Mouse (Mus musculus): ENCODE measurements around the gene Cdkn2c.
A peak's percentile ranks its signal among the peaks of the same experiment; 100 is the strongest.
"Not testable (repeated sequence)": the region's sequence is repeated elsewhere in the genome, so short reads cannot be mapped to it uniquely, and the experiment has no call there.

Gene Cdkn2c

DNA sequence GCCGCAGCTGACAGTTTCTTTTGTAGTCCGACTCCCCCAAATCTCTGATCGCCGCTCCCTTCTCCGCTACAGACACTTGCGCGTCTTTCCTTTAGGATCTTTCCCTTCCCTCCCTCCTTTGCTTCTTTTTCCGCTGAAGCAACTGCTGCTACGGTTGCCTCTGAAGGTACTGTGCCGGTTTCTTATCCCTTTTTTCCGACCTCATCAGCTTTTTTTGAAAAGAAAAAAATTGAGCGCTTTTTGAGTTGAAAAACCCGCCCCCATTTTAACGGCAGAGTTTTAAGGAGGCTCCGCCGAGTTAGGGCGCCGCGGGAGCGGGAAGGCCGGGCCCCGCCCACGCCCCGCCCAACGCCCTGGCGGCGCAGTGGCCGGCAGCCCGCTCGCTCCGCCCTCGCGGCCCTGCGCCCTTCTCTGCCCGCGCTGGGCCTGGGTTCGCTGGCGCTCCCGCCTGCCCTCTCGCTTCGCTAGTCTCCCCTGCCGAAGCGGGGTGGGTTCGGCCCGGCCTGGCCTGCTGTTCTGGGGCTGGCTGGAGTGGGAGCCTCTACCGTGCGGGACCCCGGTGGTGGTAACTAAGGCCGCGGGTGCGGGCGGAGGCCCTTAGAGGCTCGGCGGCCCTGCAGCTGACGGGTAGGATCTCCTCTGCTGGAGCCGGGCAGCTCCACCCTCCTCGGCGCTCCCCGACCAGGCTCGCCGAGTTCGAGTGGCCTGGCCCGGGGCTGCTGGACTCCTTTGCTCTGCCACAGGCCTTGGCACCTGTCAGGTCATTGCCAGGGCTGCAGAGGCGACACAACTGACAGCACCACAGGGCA, at the start of gene Cdkn2c:
TSS of gene Cdkn2c (minus strand) at position 729 of the 809 bp plus-strand sequence.
- DNase-seq (ENCODE audit: low spot score in 2 of 2), result peak; percentile 69 to 75

DNA sequence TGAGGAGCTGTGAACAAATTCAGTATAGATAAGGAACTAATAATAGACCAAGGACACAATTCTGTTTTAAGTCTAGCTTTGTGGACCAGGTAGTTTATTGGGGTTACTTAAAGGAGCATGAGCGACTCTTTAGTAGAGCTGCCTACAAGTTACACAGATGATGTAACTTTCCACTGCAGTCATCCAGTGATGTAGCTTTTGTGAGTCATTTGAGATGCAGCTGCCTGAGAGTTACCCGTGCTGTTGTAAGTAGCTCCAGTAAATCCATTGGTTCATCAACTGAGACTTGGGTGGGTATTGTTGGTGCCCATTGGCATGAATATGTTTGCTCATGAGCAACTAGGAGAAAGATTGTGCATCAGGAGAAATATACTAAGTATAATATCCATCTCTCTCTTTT, 38.4 kb upstream of the Cdkn2c start:
- DNase-seq (ENCODE audit: low spot score in 2 of 2), result no peak

DNA sequence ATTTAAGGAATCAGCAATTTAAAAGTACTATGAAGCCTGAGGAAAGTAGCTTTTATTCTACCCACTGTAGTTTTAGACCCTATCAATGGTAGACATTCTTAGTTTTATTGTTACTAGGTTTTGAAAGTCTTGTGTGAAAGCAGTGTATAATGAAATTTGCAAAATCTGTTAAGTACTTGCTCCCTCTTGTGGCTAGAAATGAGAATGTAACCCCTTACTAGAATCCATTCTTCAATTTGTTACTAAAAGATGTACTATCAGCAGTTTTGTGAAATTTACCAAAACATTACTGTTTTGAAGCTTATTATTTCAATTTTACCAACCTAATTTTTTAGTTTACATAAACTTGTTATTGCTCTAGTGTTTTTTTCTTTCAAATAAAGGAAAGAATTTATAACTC, 36.6 kb upstream of the Cdkn2c start:
- DNase-seq (ENCODE audit: low spot score in 2 of 2), result no peak

DNA sequence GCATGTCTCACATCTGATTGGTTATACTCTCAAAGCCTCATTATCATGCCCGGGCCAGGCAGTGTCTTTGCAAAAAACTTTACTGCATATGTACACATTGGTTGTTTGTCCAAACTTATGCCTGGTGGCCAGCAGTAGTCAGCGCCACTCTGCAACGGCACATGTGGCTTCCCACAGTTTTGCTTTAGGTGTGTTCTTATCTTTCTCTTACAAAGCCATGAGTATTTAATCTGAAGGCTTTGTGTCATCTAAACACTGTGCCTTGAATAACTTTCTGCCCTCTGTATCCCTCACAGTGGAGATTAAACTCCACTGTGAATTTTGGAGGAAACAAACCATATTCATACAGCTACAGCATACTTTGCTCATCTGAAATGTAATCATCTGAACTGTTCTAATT, 33.7 kb upstream of the Cdkn2c start:
- not testable (repeated sequence) for DNase-seq (ENCODE audit: low spot score in 2 of 2)

DNA sequence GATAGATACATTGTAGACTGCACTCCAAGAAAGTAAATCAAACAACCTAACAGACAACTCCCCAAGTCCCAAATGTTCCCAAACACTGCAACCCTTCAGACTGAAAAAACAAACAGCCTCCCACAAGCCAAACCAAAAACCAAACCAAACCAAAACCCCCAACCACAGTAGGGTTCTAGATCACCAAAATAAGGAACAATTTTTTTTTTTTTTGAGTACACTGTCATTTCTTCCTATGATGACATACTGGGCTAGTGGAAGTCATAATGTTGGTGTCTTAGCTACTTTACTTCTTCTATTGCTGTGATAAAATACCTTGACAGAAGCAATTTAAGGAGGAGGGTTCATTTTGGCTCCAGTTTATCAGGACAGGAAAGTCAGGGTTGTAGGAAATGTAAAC, 25.7 kb upstream of the Cdkn2c start:
- DNase-seq (ENCODE audit: low spot score in 2 of 2), result no peak

DNA sequence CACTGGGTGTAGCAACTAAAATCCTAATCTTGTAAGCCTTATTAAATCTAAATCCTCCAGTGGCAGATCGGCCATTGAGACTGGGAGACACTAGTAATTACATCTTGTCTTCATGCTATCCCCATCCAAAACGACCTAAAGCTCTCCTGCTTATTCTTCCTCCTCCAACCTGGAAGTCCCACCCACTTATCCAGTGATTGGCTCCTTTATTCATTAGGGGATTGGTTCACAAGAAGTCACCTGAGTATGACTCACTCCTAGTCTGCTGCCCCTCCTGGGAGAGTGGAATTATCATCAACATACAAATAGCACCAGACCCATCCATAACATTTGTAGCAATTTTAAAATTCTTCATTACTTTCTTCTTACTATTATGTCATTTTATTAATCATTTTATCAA, 16.6 kb upstream of the Cdkn2c start:
- DNase-seq (ENCODE audit: low spot score in 2 of 2), result no peak

DNA sequence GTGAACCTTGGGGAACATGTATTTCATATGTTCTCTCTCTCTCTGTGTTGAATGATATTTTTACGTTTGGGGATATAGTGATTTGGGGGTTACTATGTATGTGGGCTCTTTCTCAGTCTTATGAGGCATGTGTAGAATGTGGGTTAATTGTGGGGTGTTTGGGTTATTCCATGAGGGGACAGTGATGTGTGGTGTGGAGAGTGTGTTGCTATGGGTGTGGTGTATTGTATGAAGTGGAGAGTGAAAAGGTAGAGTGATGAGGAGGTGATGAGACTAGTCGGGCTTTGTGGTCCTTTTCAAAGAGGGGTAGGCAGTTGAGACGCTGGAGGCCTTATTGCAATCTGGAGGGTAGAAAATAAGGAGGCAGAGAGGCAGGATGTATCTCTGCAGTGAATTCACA, 10.2 kb upstream of the Cdkn2c start:
- no peak for DNase-seq (ENCODE audit: low spot score in 2 of 2)

DNA sequence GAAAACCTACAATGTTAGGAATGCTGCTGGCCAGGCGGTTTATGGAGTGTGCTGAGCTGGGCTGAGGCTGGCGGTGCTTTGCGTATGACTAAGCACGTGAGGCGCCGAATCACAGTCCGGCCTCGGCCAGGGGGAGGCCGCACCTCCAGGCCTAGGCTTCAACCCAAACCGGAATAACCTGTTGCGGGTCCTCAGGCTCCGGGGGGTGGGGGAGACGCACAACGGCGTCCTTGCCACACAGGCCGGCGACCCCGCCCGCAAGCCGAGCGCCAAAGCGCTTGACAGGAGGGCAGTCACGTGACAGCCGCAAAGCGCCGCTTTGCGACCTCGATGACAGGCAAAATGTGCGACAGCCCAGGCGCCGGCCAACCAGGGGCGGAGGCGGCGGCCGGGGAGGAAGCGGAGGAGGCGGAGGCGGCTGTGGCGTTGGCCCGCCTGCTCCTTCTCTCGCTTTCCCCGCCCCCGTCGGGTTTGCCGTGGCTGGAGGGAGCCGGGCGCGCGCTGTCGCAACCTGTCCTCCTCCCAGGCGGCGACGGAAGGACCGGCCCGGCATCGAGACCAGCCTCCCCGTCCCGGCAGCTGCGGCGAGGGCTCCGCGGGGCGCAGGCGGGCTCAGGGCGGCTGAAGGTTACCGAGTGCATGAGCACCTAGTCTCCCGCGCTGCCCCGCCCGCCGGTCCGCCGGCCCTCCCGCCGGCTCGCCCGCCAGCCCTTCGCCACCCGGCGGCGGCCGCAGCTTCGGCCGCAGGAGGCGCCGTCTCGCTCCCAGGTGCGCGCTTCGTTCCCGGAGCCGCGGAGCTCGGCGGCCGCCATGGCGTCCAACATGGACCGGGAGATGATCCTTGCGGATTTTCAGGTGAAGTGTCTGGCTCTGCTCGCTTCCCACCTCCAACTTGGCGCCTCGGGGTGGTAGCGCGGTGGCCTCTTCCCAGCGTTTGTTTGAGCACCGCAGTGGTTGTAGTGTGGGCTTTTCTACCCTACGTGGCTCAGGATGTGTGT, 9.5 kb upstream of the Cdkn2c start, which contains the start of gene Faf1:
TSS of gene Faf1 (plus strand) at position 371 of the 998 bp plus-strand sequence.
- peak; percentile 98 for DNase-seq (ENCODE audit: low spot score in 2 of 2)

DNA sequence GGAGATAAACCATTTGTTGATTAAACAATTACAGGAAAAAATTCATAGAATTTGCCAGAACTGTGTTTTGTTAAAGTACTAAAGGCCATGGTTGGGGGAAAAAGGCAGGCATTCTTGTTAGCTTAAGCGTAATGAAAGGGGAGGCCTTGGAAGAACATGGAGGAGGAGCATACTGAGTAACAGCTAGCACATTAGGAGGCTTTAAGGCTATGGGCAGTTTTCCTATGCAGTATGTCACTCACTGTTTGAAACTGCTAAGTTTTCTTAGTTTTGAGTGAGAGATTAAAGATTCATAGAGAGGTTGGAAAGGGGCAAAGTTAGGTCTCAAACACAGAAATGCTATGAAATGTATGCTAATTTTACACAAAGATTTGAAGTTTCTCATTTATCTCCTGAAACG, 7.1 kb upstream of the Cdkn2c start:
- DNase-seq (ENCODE audit: low spot score in 2 of 2), result no peak

DNA sequence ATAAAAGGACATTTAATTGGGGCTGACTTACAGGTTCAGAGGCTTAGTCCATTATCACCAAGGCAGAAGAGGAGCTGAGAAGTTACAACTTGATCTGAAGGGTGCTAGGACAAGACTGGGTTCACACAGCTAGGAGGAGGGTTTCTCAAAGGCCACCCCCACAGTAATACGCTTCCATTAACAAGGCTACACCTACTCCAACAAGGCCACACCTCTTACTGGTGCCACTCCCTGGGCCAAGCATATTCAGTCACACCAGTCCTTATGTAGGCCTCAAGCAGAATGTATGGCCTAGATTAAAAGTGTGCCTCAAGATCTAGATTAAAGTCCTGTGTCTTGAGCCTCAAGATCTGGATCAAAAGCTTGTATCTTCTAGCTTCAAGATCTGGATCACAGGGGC, 5.0 kb upstream of the Cdkn2c start:
- no peak for DNase-seq (ENCODE audit: low spot score in 2 of 2)

DNA sequence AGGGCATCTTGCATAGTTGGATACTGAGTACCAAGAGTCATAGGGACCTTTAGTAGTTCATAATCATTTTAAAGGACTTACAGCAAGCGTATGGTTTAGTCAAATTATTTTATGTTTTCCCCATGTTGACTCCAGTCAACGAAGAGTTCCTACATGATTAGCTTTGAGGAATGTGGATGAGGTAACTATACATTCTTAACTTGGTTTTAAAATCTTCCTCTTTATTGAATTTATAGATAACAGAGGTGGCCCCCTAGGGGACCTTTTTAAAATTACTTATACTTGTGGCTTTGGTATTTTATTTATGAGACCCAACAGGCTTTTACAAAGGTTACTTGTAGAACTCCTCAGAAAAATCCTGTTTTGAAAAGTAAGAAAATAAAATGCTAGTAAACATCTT, 3.2 kb upstream of the Cdkn2c start:
- no peak for DNase-seq (ENCODE audit: low spot score in 2 of 2)

DNA sequence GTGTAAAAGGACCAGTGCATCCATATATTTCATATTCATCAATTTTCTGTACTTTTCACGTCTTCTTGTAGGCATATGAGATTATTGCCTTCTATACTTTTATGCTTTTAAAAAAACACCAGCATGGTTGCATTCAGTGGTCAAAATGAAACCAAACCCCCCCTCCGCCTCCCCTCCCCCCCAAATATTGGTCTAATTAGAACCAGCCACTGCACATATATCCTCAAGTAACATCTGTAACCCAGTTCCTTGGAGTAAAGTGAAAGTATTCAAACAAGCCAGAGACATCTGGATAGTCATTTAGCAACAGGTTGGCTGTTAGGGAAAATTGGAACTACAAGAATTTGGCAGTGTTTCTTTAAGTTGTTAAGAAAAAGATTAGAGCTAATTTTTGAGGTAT, 529 bp upstream of the Cdkn2c start:
- DNase-seq (ENCODE audit: low spot score in 2 of 2), result no peak

DNA sequence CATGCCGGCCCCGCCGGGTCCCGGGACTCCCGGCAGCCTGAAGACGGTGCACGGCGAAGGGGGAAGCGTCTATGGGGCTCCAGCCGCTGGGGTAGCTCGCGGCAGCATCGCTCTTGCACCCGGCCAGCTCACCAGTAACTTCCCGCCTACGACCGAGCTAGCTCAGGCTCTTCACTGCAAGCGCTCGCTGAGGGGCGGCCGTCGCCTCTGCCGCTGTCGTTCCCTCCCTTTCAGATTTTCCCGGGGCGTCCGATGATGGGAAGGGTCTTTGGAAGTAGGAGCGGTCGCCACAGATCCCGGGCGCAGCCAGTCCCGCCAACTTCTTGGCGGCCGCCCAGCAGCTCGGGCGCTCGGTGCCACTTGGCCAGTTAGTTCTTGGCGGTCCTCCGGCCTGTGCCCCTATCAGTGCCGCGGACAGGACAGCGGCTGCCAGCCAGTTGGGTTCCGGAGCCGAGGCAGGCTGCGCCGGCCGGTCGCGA, 968 bp downstream of the Cdkn2c start:
- peak in 1 of 2 experiments; percentile 36 for DNase-seq (ENCODE audit: low spot score in 2 of 2)

DNA sequence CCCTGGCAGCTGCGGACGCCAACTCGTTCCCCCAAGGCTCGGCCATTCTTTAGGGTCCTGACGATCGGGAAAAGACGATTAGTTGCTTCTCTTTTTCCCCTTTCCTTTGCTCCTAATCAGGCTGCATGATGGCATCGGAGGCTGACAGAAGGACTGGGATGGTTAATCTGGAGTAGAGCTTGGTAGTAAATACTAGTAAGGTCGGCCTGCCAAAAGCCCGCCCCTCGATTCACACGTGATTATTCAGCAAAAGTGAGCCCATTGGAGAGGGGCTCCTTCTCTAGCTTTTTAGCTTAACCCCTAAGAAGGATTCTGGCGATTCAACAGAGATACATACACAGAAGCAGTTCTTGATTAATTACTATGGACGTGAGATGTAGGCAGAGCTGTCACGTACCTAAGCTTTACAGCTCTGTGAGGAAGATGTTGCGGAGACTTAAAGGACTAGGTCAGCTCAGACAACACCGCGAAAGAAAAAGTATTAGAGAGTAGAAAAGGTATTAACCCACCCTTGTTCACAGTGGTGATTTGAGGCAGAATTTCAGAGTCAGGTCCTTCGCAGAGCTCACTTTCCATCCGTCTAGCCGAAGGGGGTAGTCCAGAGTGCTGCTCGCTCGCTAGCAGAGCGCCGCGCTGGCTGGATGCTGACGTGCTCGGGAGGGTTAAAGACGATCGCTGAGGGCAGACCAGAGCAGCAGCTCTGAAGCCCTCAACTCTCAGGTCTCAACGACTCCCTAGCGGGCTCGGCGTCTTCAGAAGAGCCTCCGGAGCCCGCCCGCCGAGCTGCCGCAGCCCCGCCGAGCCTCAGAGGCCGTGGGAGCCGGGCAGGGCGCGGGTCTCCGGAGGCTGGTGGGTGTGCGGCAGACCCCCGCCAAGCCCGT, 1.6 kb downstream of the Cdkn2c start:
- peak in 1 of 2 experiments; percentile 26 for DNase-seq (ENCODE audit: low spot score in 2 of 2)

DNA sequence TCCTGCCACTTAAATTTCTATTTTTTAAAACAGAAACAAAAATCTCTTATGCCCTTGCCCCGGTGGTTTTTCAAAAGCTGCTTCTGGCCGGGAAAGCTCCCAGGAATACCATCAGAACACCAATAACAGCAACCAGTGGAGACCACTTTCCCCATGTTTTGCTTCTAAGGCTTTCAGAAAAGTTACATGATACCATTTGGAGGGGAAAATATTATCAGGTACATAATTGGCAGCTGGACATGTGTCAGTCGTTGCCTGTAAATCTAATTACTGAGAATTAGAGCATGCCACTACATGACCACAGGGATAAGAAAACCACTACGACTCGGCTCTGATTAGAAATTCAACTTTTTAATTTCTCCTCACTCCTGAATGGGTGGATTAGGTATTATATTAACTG, 2.9 kb downstream of the Cdkn2c start:
- no peak for DNase-seq (ENCODE audit: low spot score in 2 of 2)

DNA sequence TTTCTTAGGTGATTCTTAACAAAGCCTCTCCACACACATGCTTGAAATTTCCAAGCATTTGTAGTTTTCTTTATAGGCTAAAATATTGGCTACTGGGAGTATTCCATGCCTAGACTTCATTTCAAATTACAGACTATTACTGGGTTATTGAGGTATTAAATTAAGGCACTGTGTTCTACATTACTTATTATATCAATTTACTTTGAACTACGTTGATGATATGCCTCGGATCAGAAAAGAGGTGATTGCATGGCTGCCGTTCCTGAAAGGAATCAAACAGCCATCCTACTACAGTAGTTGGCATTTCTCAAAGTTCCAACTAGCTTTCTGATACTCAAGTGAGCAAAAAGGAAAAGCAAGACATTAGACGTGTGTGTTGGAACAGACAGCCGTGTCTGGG, 4.7 kb downstream of the Cdkn2c start:
- DNase-seq (ENCODE audit: low spot score in 2 of 2), result no peak

DNA sequence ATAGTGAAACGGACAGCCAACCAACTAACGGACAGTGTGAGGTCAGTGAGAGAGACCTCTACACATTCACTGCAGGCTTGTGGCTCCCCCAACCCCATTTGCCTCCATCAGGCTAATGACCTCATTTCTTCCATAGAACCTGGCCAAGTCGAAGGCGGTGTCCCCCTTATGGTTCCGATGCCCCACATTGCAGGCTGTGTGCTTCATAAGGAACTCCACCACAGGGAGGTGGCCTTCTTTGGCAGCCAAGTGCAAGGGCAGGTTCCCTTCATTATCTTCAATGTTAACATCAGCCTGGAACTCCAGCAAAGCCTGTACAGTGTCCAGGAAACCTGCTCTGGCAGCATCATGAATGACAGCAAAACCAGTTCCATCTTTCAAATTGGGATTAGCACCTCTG, 5.8 kb downstream of the Cdkn2c start:
- no peak for DNase-seq (ENCODE audit: low spot score in 2 of 2)

DNA sequence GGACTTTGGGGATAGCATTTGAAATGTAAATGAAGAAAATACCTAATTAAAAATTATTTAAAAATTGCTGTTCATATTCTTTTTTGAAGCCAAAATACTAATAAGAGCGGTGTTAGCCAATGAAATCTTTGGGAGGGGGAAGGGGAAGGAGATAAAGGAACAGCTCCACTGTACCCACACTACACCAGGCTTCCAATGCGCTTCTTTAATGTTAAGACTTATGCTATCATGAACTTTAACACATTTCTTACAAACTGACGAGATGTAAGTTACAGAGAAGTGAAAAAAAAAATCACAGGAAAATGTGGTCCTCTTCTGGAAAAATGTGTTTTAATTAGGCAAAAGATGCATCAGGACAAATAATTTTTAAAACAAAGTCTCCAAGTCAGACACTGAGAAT, 6.4 kb downstream of the Cdkn2c start:
- DNase-seq (ENCODE audit: low spot score in 2 of 2), result no peak

DNA sequence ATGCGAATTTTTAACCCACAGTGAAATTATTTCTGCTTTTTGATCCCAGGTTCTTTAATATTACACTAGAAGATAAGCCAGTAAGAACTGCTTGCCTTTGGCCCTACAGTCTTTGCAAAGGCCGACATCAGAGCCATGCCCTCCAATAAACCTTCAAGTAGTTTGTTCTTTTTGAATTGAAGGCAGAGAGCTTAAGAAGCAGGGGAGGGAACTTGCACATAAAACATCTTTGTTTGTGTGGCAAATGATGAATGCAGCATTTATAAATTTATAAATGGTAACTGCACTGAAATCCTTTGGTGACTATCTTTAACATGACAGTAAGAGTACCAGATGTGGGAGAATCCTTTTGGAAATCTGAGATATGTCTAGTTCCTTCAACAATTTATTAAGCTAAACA, 7.4 kb downstream of the Cdkn2c start:
- no peak for DNase-seq (ENCODE audit: low spot score in 2 of 2)

DNA sequence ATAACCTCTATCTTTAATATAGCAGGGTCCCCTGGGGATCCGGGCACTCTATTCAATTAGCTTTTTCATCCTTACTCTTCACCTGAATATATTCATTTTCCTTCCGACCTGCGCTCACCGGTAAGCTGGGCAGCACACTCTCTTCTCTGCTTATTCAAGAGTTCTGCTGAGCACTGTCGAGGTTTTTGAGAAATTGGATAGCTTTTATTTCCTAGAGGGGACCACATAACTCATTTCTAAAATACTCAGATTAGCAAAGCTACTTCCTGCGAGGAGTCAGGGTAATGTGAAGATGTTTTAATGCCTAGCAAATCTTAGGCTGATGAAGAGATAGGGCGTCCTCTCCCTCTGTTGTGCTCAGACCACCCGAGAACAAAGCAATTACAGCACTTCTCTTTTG, 8.2 kb downstream of the Cdkn2c start:
- DNase-seq (ENCODE audit: low spot score in 2 of 2), result no peak

DNA sequence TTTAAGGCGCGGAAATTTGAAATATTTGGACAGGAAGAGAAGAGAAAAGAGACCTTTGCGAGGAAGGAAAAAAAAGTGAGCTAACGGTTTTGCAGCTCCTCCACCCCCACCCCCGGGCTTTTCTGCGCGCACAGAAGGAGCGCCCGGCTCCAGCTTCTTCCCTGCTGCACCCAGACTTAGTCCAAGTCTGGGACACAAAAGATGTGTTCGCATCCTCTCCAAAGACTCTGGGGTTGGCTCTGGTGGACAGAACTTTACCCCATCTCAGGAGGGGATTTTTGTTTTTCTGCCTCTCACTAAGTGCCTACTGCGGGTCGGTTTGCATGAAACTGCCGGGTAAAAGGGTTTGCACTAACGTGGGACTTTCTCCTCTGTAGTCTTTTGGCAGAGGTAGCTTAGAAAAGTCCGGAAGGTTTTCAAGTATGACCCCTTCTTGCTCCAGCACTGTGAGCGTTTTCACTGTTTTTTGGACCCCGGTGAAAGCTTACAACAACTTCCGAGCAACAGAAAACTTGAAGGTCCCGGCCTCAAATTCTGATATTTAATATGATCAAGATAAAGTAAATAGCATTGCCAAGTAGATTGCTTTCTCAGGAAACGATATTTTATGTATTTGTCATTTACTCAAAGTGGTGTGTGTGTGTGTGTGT, 9.0 kb downstream of the Cdkn2c start:
- DNase-seq (ENCODE audit: low spot score in 2 of 2), result no peak
